Mouse (Mus musculus) neutrophil, adult 59 days (primary cell): ENCODE results near the gene Kctd7. TPM values are rescaled to one million over a fixed set of nuclear protein-coding genes. Genes with fewer than 3 reads are reported as not detected.

Source experiments
- total RNA-seq, 2 experiments: library from RNA; stranded (reverse); gene quantifications; 1 replicate in 1 of 2; 2 replicates in 1 of 2; pipeline ENCODE4 v1.2.4; 2023

Gene Kctd7
- 1 to 10 TPM; 3.7 to 6.5 TPM for total RNA-seq

DNA sequence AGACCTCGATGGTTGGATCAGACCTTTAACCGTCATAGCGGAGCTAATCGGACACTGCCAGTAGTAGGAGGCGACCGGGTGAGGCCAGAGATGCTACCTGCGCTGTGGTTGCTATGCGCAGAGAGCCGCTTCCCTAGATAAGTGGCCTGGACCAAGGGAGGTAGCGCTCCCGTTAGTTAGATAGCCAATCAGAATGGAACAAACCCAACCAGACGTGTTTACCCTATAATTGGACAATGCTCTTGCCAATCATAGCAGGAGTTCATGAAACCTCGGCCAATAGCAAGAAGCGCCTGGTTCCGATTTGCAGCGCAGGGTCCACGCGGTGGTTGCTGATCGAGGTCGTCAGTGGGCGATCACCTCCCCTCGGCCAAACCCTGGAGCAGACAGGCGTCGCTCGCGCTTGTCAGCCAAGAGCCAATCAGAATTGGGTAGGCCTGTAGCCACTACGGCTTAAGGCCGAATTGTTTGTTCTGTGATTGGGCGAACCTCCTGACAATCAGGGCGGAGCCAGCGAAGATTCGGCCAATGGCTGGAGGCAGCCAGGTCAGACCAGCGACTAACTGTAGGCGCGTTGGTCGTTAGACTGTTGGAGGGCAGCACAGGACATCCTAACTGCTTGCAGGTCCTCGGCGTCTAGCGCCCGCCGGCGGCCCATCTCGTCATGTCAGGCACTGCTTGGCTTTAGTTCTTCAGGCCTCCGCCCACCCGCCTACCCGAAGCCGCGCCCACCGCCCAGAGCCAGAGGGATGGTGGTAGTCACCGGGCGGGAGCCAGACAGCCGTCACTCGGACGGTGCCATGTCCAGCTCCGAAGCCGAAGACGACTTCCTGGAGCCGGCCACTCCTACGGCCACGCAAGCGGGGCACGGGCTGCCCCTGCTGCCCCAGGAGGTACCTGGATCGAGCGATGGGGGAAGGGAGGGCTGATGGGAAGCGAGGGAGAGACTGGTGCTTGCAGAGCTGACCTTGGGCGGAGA is at the start of gene Kctd7:
TSS of gene Kctd7 (plus strand) at position 528 of the 979 bp plus-strand sequence.

DNA sequence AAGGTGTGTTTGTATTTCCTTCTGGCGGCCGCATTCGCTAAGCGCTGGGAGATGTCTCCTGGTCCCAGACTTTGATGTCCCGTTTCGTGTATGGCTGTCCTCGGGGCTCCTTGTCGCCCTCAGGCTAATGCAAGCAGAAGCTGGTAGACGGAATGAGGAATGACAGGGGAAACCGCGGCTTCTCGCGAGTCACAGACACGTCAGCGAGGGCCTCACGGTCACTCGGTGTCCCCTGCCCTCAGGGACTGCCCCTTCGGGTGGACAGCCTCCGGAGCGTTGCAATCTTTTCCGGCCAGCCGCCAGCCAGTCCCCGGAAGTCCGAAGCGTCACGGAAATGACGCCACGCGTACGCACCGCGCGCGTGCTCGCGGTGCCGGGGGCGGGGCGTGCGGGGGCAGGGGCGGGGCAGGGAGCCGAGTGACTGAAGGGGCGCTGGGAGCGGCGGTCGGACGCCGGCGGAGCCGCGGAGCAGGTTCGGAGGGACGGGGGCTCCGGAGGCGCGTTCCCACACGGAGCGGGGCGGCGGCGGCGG is 26.8 kb downstream of the Kctd7 start, which contains the start of gene Rabgef1:
TSS of gene Rabgef1 (plus strand) at position 376 of the 532 bp plus-strand sequence.

Other genes starting within 250 kb of the Kctd7 start
- under 1 TPM; 0.18 to 0.56 TPM for gene Zbed5, start 249.1 kb upstream of the Kctd7 start, total RNA-seq
- gene Phkg1, start 246.3 kb upstream of the Kctd7 start, total RNA-seq, result under 1 TPM; 0.24 to 0.62 TPM
- gene Nupr1l, start 236.3 kb upstream of the Kctd7 start, total RNA-seq, result 1 to 10 TPM in 1 of 2 experiments, under 1 TPM in 1; 0.18 to 3.2 TPM
- gene Vkorc1l1, start 202.9 kb upstream of the Kctd7 start, total RNA-seq, result 10 to 100 TPM; 16.8 to 18.7 TPM
- 10 to 100 TPM; 55.2 to 64.1 TPM for gene Gusb, start 141.8 kb upstream of the Kctd7 start, total RNA-seq
- 10 to 100 TPM; 25.7 to 35.5 TPM for gene Asl, start 115.6 kb upstream of the Kctd7 start, total RNA-seq
- gene Crcp, start 115.6 kb upstream of the Kctd7 start, total RNA-seq, result 10 to 100 TPM; 16.5 to 19.8 TPM
- 1 to 10 TPM; 2.9 to 3.2 TPM for gene Tpst1, start 71.5 kb upstream of the Kctd7 start, total RNA-seq
- 10 to 100 TPM; 87.7 to 94.4 TPM for gene Rabgef1, start 26.9 kb downstream of the Kctd7 start, total RNA-seq
- gene Tmem248, start 72.2 kb downstream of the Kctd7 start, total RNA-seq, result 10 to 100 TPM; 45.2 to 46.6 TPM
- gene Sbds, start 110.7 kb downstream of the Kctd7 start, total RNA-seq, result 10 to 100 TPM; 37.3 to 44.0 TPM
- 1 to 10 TPM; 9.5 to 9.7 TPM for gene Tyw1, start 110.8 kb downstream of the Kctd7 start, total RNA-seq
- gene Caln1, start 224.6 kb downstream of the Kctd7 start, total RNA-seq, result not detected
- gene A330070K13Rik, start 239.8 kb downstream of the Kctd7 start, total RNA-seq, result not detected